Mouse (Mus musculus): ENCODE data around the gene Sh2b1. TPM values are rescaled to one million over a fixed set of nuclear protein-coding genes. Genes with fewer than 3 reads are reported as not detected.

Gene Sh2b1
- polyA plus RNA-seq, 1 experiment from 2014 or later, result 44.6 TPM

- Histone ChIP-seq H3K4me2 (no peak overlapping the region), H3K4me3 (ENCODE audit: low read depth, low read length) (no peak overlapping the region), H3K9ac (ENCODE audit: low read length) (no peak overlapping the region), H3K27me3 (ENCODE audit: control insufficient read depth, insufficient read depth, low read length) (no peaks in the 10 kb centered on the region), H3K27ac (ENCODE audit: low read depth, low read length) (no peak overlapping the region), H3K9me3 (ENCODE audit: control insufficient read depth, low read length) (no peaks in the 10 kb centered on the region), H3K4me1 (ENCODE audit: control insufficient read depth, insufficient read depth, low read length) (no peaks in the 10 kb centered on the region), H3K36me3 (ENCODE audit: control insufficient read depth, insufficient read depth, low read length) (peaks cover 6% of the 10 kb centered on the region; the same call in 1 of the 2 replicates)
- 48% methylated on average over 4 of the region's 4 CpGs for WGBS
- ATAC-seq (ENCODE audit: low FRiP score), result no peak
- no peak for DNase-seq (ENCODE audit: low spot score, missing footprints)
Measured at GRCm38 (mm10) chr7:126463547-126463946, 11.7 kb downstream of the Sh2b1 start.

GRCm38 (mm10) chr7:126463004-126463403, 12.2 kb downstream of the Sh2b1 start, which contains the start of gene Atp2a1:
Gene Atp2a1 (minus strand): TSS chr7:126463108.
- Histone ChIP-seq H3K27ac (ENCODE audit: low read depth, low read length) (no peak within 1 kb of the TSS), H3K27me3 (ENCODE audit: control insufficient read depth, insufficient read depth, low read length) (no peaks in the 10 kb centered on the region), H3K9me3 (ENCODE audit: control insufficient read depth, low read length) (no peaks in the 10 kb centered on the region), H3K9ac (ENCODE audit: low read length) (no peak within 1 kb of the TSS), H3K4me2 (no peak within 1 kb of the TSS), H3K4me3 (ENCODE audit: low read depth, low read length) (no peak within 1 kb of the TSS), H3K4me1 (ENCODE audit: control insufficient read depth, insufficient read depth, low read length) (no peaks in the 10 kb centered on the region), H3K36me3 (ENCODE audit: control insufficient read depth, insufficient read depth, low read length) (peaks cover 6% of the 10 kb centered on the region; the same call in 1 of the 2 replicates)
- no peak for ATAC-seq (ENCODE audit: low FRiP score)
- no peak for DNase-seq (ENCODE audit: low spot score, missing footprints)
- WGBS, result 46% methylated on average over 5 of the region's 5 CpGs

- H3K27me3 ChIP-seq (ENCODE audit: control insufficient read depth, insufficient read depth, low read length), result no peaks in the 10 kb centered on the region
- DNase-seq (ENCODE audit: low spot score, missing footprints) (no peak), ATAC-seq (ENCODE audit: low FRiP score) (no peak)
- H3K36me3 ChIP-seq (ENCODE audit: control insufficient read depth, insufficient read depth, low read length), result no peaks in the 10 kb centered on the region
- H3K4me3 ChIP-seq (ENCODE audit: low read depth, low read length), result no peak overlapping the region
- H3K9me3 ChIP-seq (ENCODE audit: control insufficient read depth, low read length), result no peaks in the 10 kb centered on the region
- H3K9ac ChIP-seq (ENCODE audit: low read length), result no peak overlapping the region
- H3K4me1 ChIP-seq (ENCODE audit: control insufficient read depth, insufficient read depth, low read length), result no peaks in the 10 kb centered on the region
- H3K4me2 ChIP-seq, result no peak overlapping the region
- 72% methylated on average over 3 of the region's 3 CpGs for WGBS
- no peak overlapping the region for H3K27ac ChIP-seq (ENCODE audit: low read depth, low read length)
Measured at GRCm38 (mm10) chr7:126461626-126462025, 13.6 kb downstream of the Sh2b1 start.

- ATAC-seq (ENCODE audit: low FRiP score) (no peak), DNase-seq (ENCODE audit: low spot score, missing footprints) (no peak)
- Histone ChIP-seq H3K4me3 (ENCODE audit: low read depth, low read length) (no peak overlapping the region), H3K9me3 (ENCODE audit: control insufficient read depth, low read length) (no peaks in the 10 kb centered on the region), H3K9ac (ENCODE audit: low read length) (no peak overlapping the region), H3K27ac (ENCODE audit: low read depth, low read length) (no peak overlapping the region), H3K4me2 (no peak overlapping the region), H3K36me3 (ENCODE audit: control insufficient read depth, insufficient read depth, low read length) (no peaks in the 10 kb centered on the region), H3K27me3 (ENCODE audit: control insufficient read depth, insufficient read depth, low read length) (no peaks in the 10 kb centered on the region), H3K4me1 (ENCODE audit: control insufficient read depth, insufficient read depth, low read length) (no peaks in the 10 kb centered on the region)
- 46% methylated on average over 10 of the region's 10 CpGs for whole genome bisulfite sequencing
Measured at GRCm38 (mm10) chr7:126460623-126461399, 14.4 kb downstream of the Sh2b1 start.

GRCm38 (mm10) chr7:126458844-126459618, 16.2 kb downstream of the Sh2b1 start:
- no peaks in the 10 kb centered on the region for H3K27me3 ChIP-seq (ENCODE audit: control insufficient read depth, insufficient read depth, low read length)
- WGBS, result 83% methylated on average over 11 of the region's 11 CpGs
- H3K4me3 ChIP-seq (ENCODE audit: low read depth, low read length), result no peak overlapping the region
- H3K36me3 ChIP-seq (ENCODE audit: control insufficient read depth, insufficient read depth, low read length), result no peaks in the 10 kb centered on the region
- ATAC-seq (ENCODE audit: low FRiP score) (no peak), DNase-seq (ENCODE audit: low spot score, missing footprints) (no peak)
- no peak overlapping the region for H3K9ac ChIP-seq (ENCODE audit: low read length)
- no peaks in the 10 kb centered on the region for H3K4me1 ChIP-seq (ENCODE audit: control insufficient read depth, insufficient read depth, low read length)
- H3K27ac ChIP-seq (ENCODE audit: low read depth, low read length), result no peak overlapping the region
- no peaks in the 10 kb centered on the region for H3K9me3 ChIP-seq (ENCODE audit: control insufficient read depth, low read length)
- H3K4me2 ChIP-seq, result no peak overlapping the region

GRCm38 (mm10) chr7:126458225-126458624, 17.0 kb downstream of the Sh2b1 start:
- no peaks in the 10 kb centered on the region for H3K27me3 ChIP-seq (ENCODE audit: control insufficient read depth, insufficient read depth, low read length)
- ATAC-seq (ENCODE audit: low FRiP score) (no peak), DNase-seq (ENCODE audit: low spot score, missing footprints) (no peak)
- H3K9me3 ChIP-seq (ENCODE audit: control insufficient read depth, low read length), result no peaks in the 10 kb centered on the region
- H3K27ac ChIP-seq (ENCODE audit: low read depth, low read length), result no peak overlapping the region
- 75% methylated on average over 5 of the region's 5 CpGs for WGBS
- no peaks in the 10 kb centered on the region for H3K4me1 ChIP-seq (ENCODE audit: control insufficient read depth, insufficient read depth, low read length)
- H3K4me2 ChIP-seq, result no peak overlapping the region
- H3K4me3 ChIP-seq (ENCODE audit: low read depth, low read length), result no peak overlapping the region
- no peaks in the 10 kb centered on the region for H3K36me3 ChIP-seq (ENCODE audit: control insufficient read depth, insufficient read depth, low read length)
- no peak overlapping the region for H3K9ac ChIP-seq (ENCODE audit: low read length)

GRCm38 (mm10) chr7:126456382-126457266, 18.6 kb downstream of the Sh2b1 start:
- Histone ChIP-seq H3K4me1 (ENCODE audit: control insufficient read depth, insufficient read depth, low read length) (no peaks in the 10 kb centered on the region), H3K27ac (ENCODE audit: low read depth, low read length) (no peak overlapping the region), H3K9ac (ENCODE audit: low read length) (no peak overlapping the region), H3K36me3 (ENCODE audit: control insufficient read depth, insufficient read depth, low read length) (no peaks in the 10 kb centered on the region), H3K4me2 (no peak overlapping the region), H3K27me3 (ENCODE audit: control insufficient read depth, insufficient read depth, low read length) (no peaks in the 10 kb centered on the region), H3K4me3 (ENCODE audit: low read depth, low read length) (no peak overlapping the region), H3K9me3 (ENCODE audit: control insufficient read depth, low read length) (no peaks in the 10 kb centered on the region)
- no peak for ATAC-seq (ENCODE audit: low FRiP score)
- WGBS, result 88% methylated on average over 17 of the region's 17 CpGs
- DNase-seq (ENCODE audit: low spot score, missing footprints), result no peak

GRCm38 (mm10) chr7:126455242-126455641, 20.0 kb downstream of the Sh2b1 start:
- H3K4me3 ChIP-seq (ENCODE audit: low read depth, low read length), result no peak overlapping the region
- DNase-seq (ENCODE audit: low spot score, missing footprints), result no peak
- 84% methylated on average over 2 of the region's 2 CpGs for WGBS
- H3K4me1 ChIP-seq (ENCODE audit: control insufficient read depth, insufficient read depth, low read length), result no peaks in the 10 kb centered on the region
- H3K9ac ChIP-seq (ENCODE audit: low read length), result no peak overlapping the region
- H3K4me2 ChIP-seq, result no peak overlapping the region
- H3K27me3 ChIP-seq (ENCODE audit: control insufficient read depth, insufficient read depth, low read length), result no peaks in the 10 kb centered on the region
- no peaks in the 10 kb centered on the region for H3K9me3 ChIP-seq (ENCODE audit: control insufficient read depth, low read length)
- no peaks in the 10 kb centered on the region for H3K36me3 ChIP-seq (ENCODE audit: control insufficient read depth, insufficient read depth, low read length)
- H3K27ac ChIP-seq (ENCODE audit: low read depth, low read length), result no peak overlapping the region
- ATAC-seq (ENCODE audit: low FRiP score), result no peak

Data from midbrain, embryonic 11.5 days (tissue).